Mouse (Mus musculus) ES-CJ7 (cell line): ENCODE results near the gene Lrrc32.
A peak's percentile ranks its signal among the peaks of the same experiment; 100 is the strongest.

Experiments
- DNase-seq: peaks from one replicate; pipeline ENCODE4 v3.0.0; 2011; ENCODE audit warnings: low read depth, low spot score

Gene Lrrc32

GRCm38 (mm10) chr7:98488398-98489130, 519 bp upstream of the Lrrc32 start:
- DNase-seq: no peak

- peak; percentile 55 for DNase-seq
Observed at GRCm38 (mm10) chr7:98489623-98490084, 571 bp downstream of the Lrrc32 start.

GRCm38 (mm10) chr7:98490328-98490727, 1.2 kb downstream of the Lrrc32 start:
- DNase-seq: no peak

DNA sequence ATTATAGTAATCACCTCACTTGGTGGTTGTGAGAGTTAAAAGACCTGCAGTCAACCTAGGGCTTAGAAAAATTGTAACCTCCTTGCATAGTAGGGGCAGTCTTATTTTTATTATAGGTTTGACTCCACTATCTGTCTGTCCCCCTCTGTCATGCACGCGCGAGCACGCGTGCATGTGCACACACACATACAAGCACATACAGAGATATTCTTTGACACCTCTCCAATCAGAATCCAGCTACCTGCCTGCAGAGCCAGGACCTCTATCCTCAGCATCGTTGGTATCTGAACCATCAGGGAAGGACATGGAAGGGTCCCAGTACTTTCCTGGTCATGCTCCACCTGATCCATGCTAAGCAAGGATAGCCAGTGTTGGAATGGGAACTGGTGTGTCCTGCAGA, 1.8 kb downstream of the Lrrc32 start:
- no peak for DNase-seq

GRCm38 (mm10) chr7:98491451-98492200, 2.5 kb downstream of the Lrrc32 start:
- no peak for DNase-seq

GRCm38 (mm10) chr7:98492331-98492730, 3.2 kb downstream of the Lrrc32 start:
- DNase-seq: no peak

DNA sequence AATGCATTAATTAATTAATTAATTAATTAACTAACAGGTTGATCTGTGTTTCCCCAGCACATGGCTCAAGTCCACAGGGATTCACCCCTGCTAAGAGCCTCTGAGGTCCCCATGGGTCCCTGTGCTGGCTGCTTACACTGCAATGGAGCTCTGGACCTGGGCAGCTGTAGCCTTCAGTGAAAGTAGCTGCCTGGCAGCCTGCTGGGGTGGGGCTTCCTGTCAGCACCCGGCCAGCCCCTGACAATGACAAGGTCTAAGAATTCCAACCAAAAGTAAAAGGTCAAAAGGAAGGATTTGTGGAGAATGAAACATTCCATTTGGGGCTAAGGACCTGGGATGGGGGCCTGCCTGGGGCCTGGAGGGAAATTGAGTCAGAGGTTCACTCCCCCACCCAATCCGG, 4.2 kb downstream of the Lrrc32 start:
- DNase-seq: no peak

- no peak for DNase-seq
Observed at GRCm38 (mm10) chr7:98493901-98494480, 4.9 kb downstream of the Lrrc32 start.

DNA sequence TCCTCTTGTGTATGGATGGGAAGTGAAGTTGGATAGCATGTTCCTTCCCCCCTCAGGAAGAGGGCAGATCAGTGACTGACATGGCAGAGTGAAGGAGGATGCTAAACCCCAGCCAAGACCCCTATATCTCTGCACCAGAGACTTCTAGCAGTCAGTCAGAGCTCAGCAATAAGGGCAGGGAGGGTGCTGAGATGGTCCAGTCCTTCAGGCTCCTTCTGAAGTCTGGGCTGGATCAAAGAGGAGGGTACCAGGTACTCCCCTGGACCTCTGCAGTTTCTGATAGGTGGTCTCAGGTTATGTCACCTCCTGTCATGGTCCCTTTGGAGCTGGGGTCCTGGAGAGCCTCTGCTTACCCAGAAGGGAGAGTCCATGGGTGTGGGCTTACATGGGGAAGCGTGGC, 6.5 kb downstream of the Lrrc32 start:
- no peak for DNase-seq

DNA sequence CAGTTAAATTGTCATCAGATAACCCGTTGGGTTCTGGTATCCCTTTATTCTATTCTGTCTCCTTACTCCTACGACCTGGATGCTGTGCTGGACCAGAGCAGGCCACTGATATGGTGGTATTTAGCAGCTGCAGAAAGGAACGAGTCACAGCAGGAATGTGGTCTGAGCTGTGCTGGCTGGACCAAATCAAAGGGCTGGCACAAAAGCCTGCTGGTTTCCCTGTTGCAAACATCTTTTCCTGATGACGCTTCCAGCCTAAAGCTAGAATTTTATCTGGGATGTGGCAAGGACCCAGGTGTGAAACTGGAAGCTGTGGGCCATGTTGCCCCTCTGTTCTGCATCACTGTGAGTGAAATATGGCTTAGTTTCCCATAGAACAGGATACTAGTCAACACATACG, 8.4 kb downstream of the Lrrc32 start:
- no peak for DNase-seq

GRCm38 (mm10) chr7:98498101-98498500, 9.0 kb downstream of the Lrrc32 start:
- DNase-seq: no peak

DNA sequence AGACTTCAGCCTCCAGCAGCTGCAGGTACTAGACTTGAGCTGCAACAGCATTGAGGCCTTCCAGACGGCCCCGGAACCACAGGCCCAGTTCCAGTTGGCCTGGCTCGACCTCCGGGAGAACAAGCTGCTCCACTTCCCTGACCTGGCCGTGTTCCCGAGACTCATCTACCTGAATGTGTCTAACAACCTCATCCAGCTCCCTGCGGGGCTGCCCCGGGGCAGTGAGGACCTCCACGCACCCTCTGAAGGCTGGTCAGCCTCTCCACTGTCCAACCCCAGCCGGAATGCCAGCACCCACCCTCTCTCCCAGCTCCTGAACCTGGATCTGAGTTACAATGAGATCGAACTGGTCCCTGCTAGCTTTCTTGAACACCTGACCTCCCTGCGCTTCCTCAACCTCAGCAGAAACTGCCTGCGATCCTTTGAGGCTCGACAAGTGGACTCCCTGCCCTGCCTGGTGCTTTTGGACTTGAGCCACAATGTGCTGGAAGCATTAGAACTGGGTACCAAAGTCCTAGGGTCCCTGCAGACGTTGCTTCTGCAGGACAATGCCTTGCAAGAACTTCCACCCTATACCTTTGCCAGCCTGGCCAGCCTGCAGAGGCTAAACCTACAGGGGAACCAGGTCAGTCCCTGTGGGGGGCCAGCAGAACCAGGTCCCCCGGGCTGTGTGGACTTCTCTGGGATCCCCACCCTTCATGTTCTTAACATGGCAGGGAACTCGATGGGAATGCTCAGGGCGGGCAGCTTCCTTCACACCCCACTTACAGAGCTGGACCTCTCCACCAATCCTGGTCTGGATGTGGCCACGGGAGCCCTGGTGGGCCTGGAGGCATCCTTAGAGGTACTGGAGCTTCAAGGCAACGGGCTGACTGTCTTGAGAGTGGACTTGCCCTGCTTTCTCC, 9.8 kb downstream of the Lrrc32 start:
- no peak for DNase-seq

DNA sequence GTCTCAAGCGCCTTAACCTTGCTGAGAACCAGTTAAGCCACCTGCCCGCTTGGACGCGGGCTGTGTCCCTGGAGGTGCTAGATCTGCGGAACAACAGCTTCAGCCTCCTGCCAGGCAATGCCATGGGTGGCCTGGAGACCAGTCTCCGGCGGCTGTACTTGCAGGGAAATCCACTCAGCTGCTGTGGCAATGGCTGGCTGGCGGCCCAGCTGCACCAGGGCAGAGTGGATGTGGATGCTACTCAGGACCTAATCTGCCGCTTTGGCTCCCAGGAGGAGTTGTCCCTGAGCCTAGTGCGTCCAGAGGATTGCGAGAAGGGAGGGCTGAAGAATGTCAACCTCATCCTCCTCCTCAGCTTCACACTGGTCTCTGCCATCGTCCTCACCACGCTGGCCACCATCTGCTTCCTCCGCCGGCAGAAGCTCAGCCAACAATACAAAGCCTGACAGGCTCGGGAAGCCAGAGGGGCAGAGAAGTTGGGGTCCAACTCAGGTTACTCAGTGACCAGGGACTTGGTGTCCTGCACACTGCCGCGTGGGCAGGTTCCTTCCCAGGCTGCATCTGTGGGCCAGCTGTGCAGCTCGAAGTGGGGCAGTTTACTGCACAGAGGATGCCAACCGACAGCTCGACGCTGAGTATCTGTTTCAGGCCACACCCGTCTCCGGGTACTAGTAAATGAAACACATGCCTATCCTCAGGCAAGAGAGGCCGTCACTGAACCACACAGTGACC, 10.6 kb downstream of the Lrrc32 start:
- no peak for DNase-seq

GRCm38 (mm10) chr7:98500470-98500869, 11.4 kb downstream of the Lrrc32 start:
- DNase-seq: no peak

DNA sequence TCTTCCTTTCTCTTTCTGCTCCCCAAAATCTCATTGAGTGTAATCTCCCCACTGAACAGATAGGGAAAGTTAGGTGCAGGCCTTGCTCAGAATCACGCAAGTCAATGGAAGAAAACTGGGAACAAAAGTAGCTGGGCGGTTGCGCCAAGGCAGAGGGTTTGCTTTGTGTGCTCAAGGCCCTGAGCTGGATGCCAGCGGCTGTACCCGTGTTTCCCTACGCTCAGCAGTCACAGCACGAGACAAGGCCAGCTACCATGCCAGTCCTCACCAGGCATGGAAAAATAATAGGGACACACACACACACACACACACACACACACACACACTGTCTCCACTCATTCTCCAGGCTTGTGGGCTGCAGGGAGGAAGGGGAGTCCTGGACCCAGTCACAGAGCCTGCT, 12.0 kb downstream of the Lrrc32 start:
- no peak for DNase-seq

DNA sequence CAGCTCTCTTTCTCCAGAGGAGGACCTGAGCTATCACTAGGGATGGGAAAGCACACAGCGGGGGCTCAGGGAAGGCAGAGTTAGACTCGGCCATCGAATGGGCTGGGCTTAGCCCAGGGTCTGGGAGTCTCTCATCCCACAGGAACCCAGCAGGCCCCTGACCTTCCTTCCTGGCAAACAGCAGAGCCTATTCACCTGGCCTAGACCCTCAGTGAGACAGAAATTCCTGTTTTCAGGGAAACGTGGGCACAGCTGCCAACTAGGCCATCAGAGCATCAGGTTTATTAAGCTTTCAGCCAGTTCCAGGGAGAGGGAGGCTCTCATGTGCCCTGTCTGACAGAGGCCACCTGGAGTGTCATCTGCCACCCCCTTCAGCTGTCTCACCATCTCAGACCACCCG, 13.8 kb downstream of the Lrrc32 start:
- DNase-seq: no peak

GRCm38 (mm10) chr7:98503951-98504647, 15.0 kb downstream of the Lrrc32 start:
- no peak for DNase-seq

GRCm38 (mm10) chr7:98504726-98505314, 15.7 kb downstream of the Lrrc32 start:
- DNase-seq: no peak

DNA sequence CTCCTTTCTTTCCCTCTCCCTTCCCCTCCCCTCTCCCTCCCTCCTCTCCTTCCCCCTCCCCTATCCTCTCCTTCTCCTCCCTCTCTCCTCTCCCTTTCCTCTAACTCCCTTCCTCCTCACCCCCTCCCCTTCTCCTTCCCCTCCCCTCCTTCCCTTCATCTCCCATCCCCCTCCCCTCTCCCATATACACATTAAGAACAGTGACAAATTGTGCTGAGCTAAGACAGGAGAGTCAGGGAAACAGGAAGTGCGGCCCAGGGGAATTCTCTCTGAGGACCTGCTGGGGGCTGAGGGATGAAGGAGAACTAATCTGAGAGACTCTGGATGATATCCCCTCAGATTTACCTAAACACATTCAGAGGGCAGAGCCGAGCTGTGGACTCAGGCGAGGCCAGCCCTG, 16.6 kb downstream of the Lrrc32 start:
- no peak for DNase-seq
